Mouse (Mus musculus): Measurements from ENCODE around the gene Bcl2l15.
"Not testable (repeated sequence)": the region's sequence is repeated elsewhere in the genome, so short reads cannot be mapped to it uniquely, and the experiment has no call there.

Gene Bcl2l15

DNA sequence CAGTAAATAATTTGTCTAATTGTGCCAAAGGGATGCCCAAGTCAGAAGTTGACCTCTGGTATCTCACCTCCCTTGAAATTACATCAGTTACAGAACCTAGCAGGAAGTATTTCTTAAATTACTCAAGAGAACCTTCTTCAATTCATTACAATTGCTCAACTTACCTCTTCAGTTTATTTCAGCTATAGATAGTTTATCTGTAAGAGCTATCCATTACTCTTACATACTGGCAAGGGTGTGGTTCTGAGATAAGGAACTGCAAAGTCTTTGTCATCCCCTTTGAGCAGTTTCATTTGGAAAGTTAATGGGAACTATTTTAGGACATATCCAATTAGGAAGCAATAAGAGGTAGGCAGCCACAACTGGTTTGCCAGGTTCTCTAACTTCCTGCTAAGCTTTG lies at the start of gene Bcl2l15:
Bcl2l15 (plus strand) TSS at position 176 of the 400 bp plus-strand sequence.
- in situ Hi-C loops (cut with MboI; ENCODE audit: low sequenced_read_pairs), result no loop called here

DNA sequence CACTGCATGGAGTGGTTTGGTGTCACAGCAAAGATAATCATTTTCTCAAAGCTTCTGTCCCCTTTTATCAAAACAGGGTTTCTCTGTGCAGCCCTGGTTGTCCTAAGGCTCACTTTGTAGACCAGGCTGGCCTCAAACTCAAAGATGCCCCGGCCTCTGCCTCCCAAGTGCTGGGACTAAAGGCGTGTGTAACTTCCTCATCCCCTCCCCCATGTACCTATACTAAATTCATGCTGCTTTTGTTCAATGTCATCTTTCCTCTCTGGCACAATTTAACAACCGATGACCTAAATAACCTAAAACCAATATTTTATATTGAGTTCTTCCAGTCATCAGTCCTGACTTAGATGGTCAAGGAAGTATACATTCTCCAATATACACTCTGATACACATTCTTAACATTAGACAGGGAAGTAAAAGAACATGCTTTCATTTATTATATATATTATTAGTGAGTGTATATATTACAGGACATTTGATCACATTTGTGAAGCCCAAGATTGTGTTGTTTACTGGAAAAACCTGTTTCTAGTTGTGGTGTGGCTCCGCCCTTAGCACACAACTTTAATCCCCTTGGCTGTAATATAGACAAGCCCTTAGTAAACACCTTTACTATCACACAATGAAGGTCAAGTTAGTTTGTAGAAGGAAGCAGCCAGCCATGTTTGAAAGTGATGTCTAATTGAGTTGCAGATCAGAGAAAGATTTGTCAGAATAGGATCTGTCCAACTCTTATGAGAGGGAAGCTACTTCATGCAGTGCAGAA lies 49.4 kb upstream of the Bcl2l15 start:
- in situ Hi-C loops (cut with MboI; ENCODE audit: low sequenced_read_pairs), result no loop called here

DNA sequence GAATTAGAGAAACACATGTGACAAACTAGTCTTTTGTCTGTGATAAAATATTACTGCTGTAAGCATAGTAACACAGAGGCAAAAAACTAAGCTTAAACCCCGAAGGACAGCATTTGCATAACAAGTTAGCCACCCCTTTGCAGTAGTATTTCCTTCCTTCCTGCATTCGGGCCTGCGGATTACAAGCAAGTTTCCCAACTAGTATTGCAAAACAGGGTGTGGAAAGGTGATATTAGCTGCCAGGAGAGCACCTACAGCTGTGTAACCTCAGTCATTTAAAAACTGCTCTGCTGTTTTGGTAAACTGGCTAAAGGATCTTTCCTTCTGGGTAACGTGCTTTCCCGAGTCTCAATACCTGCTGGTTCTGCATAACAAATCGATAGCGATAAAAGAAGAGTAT lies 45.2 kb upstream of the Bcl2l15 start:
- in situ Hi-C loops (cut with MboI; ENCODE audit: low sequenced_read_pairs), result no loop called here

DNA sequence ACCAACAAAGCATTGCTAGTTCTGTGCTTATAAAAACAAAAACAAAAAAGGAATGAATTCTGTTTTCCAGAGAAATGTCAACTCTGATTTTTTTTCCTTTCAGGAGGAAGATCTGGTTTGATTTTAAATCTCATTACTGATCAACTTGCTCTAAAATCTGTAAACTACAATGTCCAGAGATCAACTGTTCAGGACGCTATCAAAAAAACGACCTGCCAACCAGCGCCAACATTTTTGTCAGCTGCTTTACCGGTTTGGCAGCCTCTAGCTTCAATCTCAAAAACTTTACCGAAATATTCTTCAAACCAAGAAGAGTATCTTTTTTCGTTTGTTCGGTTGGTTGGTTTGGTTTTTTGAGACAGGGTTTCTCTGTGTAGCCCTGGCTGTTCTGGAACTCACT lies 43.3 kb upstream of the Bcl2l15 start:
- in situ Hi-C loops (cut with MboI; ENCODE audit: low sequenced_read_pairs), result no loop called here

DNA sequence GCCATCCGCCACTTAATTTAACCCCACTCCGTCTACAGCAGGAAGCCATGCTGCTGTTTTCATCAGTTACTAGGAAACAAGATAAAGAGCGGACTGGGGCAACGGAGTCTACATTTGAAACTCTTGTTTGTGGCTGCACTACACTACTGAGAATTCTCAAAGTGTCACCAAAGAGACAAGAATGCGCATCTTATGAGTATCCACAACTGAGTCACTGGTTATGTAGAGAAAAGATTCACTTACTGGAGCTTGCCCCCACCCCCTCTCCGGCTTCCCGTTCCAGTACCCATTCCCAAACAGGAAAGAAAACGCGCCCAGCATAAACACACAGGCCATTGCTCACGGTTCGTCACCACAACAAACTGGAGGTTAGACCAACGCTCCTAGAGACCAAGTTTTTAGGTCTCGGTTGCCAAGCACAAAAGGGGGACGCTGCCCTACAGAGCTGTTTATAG lies 42.5 kb upstream of the Bcl2l15 start:
- in situ Hi-C loops (cut with MboI; ENCODE audit: low sequenced_read_pairs), result no loop called here

DNA sequence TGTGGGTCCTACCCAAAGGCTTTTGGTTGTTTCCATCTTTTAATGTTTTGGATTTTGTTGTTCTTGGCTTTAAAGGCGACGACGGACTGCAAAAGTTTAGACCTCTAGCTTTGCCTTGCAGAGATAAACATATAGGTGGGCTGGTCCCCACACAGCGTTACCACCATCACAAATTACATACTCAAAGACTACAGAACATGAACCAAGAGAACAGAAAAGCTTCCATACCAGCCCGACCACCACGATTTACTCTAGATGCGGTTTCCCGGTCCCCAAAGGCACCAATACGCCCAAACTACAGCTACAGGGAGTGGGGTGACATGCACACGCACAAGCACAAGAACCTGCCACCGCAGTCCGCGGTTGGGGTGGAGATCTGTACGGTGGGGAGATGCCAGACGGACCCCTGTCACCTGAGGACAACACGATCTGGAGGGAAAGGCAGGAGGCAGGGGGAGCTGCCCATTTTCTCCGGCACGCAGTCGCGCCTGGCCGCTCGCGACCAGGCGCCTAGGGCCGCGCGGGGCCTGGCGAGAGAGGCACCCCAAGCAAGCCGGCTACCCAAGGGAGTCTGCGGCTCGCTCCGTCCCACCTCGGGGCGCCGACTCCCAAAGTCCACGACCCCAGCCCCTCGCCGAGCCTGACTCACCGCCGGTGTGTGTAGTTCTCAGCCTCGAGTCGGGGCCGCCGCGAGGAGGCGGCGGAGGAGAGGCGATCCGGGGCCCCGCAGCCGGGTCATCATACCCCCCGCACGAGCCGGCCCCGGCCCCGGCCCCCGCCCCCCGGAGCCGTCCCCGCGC lies 41.9 kb upstream of the Bcl2l15 start:
- in situ Hi-C loops (cut with MboI; ENCODE audit: low sequenced_read_pairs), result no loop called here

DNA sequence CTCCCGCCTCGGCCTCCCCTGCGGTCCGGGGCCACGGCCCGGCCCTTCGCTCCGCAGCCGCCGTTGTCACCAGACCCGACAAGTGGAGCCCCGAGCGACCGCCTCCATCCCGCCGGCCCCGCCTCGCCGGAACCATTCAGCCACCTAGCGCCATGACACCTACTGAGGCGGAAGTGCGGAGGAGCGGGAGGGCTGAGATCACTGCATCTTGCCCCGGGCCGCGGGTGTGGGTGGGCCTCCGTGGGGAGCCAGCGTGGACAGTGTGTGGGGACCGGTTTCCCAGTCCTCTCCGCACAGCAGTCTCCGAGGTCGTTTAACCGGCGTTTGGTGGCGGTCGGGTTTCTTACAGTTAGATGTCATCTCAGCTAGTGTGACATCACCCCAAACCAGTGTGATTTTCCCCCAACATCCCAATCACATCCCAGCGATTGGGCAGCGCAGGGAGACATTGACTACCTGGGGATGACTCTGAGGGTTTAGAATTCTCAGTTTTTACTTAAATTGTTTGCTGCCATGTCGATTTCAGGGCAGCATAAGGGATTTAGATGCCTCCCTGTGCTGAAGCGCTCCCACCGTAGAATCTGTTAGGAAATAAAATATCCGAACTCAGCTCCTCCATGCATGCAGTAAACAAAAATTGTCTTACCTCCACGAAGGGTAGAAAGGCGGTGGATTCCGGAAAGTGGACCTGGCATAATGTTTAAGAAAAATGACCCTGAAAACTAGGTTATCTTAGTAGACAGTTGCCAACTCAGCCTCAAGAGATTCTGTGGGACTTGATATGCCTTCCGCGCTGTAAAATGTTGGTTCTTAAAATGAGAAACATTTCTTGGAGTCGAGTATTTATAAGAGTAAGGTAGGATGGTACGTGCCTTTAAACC lies 40.9 kb upstream of the Bcl2l15 start, which contains the start of gene Hipk1:
Hipk1 (minus strand) TSS at position 334 of the 881 bp plus-strand sequence.
- in situ Hi-C loops (cut with MboI; ENCODE audit: low sequenced_read_pairs), result no loop called here

DNA sequence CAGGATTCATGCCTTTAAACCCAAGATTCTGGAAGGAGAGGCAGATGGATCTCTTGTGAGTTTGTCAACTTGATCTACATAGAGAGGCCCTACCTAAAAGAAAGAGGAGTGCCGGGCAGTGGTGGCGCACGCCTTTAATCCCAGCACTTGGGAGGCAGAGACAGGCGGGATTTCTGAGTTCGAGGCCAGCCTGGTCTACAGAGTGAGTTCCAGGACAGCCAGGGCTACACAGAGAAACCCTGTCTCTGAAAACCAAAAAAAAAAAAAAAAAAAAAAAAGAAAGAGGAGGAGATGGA lies 40.3 kb upstream of the Bcl2l15 start:
- in situ Hi-C loops (cut with MboI; ENCODE audit: low sequenced_read_pairs), result not testable (repeated sequence)

DNA sequence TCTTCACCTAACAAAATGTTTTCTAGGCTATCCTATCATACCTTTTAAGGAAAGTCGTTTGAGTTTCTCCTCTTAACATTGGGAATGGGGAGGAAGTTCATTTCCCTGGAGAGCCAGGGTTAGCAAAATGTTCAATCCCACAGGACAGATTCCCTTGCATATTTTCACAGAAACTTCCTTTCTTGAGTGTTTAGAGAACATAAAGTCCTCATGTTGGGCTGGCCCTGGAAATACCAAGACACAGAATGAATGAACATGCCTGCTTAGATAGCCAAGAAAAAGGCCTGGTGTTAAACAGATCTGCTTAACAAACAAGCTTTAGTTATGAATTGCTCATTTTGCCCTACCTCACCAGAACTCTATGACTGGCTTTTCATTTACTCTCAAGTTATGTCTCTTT lies 39.8 kb upstream of the Bcl2l15 start:
- in situ Hi-C loops (cut with MboI; ENCODE audit: low sequenced_read_pairs), result no loop called here

DNA sequence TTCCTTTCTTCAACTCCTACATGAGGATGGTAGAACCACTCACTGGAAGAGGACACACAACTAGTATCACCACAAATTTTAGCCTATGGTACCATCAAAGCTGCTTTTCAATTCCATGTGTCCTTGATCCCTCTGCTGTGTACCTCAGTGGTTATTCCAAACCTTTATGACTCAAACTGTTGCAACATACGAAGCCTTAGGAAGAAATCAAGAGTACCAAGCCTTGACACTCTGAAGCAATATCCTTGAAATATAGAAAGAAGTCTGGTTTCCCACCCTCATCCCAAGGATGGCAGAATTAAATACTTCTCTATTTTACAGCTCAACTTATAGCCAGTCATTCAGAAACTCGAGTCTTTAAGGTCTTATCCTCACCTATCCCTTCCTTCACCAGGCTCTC lies 36.0 kb upstream of the Bcl2l15 start:
- in situ Hi-C loops (cut with MboI; ENCODE audit: low sequenced_read_pairs), result no loop called here

DNA sequence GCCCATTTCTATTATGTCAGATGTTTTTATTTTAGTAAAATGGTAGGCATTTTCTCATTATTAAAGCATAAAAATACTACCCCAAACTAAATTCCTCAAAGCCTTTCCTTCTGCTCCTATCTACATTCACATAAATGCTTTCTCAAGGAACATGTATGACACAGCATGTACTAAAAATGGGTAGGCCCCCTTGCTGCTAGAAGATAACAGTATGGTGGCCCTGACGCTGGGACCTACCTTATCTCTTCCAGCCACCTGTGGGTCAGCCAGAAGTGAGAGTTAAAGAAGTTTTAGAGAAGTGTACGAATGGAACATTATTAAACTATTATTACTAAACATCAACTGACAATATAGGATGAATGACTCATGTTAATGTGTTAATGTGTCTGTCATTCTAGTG lies 32.9 kb upstream of the Bcl2l15 start:
- in situ Hi-C loops (cut with MboI; ENCODE audit: low sequenced_read_pairs), result no loop called here

DNA sequence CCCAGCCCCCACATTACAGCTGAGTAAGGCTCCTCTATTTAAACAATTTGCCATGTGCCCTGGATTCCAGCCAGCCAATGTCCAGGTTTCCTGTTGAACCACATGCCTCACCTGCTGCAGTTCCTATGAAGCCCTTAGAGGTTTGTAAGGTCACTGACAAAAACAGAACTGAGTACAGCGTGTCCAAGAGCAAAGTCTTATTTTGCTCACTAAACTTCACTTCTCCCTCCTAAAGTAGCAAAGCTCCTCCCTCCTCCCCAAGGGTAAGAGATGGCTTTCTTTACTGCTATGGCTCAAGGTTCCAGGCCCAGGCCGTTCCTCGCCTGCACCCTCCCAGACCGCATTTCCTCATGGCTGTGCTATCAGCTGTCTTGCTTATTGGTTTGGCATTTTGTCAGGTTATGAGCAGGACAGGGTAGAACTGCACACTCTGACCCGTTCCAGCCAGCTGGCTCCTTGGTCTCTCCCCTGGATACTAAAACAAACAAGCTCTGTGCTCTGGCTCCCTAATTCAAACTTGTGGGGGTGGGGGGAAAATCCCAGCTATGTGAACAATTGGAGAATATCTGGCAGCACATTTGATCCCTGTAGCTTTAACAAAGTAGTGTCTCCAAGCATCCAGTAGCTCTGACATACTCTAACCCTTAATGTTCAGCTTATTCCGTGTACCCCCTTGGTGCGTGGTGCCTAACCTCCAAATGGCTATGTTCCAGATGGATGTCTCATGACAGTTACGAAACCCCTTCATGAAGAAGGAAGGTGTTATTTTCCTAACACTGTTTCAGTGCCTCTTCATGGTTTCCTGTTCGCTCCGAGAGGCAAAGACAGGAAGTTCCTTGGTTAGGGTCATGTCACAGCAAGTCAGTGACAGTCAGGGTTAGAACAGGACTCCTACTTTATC lies 30.5 kb upstream of the Bcl2l15 start:
- in situ Hi-C loops (cut with MboI; ENCODE audit: low sequenced_read_pairs), result no loop called here

DNA sequence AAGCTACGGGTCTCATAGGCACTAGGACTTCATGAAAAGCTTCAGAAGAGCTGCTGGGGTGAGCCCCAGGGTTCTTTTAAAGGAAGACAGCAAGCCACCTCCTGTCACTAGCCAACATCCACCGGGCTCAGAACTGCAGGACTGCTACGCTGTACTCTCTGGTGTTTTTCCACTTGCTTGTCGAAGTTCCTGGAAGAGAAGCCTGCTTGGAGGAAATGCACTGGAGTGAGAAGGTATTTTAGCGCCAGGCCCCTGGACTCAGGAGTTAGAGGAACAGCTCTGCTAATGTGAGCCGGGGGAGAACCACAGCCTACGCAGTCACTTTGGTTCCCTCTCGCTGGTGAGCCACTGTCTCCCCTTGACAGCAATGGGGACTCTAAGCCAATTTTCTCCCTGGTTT lies 29.5 kb upstream of the Bcl2l15 start:
- in situ Hi-C loops (cut with MboI; ENCODE audit: low sequenced_read_pairs), result no loop called here

DNA sequence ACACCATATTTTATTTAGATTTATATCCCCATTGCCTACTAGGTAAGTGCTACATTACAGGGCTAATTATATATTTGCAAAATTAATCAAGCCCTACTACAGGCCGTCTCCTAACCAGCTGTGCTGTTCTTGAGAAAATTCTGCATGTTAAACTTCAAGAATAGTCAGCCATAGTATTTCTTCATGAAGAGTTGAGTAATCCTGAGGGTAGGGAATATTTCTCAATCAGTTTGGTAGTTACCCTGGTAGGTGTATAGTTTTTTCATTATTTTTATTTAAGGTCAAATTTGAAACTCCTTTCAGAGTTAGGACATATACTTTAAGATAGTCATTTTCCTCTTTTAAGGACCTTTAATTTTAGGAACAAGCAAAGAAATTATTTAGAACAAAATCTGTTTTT lies 26.7 kb upstream of the Bcl2l15 start:
- in situ Hi-C loops (cut with MboI; ENCODE audit: low sequenced_read_pairs), result no loop called here

DNA sequence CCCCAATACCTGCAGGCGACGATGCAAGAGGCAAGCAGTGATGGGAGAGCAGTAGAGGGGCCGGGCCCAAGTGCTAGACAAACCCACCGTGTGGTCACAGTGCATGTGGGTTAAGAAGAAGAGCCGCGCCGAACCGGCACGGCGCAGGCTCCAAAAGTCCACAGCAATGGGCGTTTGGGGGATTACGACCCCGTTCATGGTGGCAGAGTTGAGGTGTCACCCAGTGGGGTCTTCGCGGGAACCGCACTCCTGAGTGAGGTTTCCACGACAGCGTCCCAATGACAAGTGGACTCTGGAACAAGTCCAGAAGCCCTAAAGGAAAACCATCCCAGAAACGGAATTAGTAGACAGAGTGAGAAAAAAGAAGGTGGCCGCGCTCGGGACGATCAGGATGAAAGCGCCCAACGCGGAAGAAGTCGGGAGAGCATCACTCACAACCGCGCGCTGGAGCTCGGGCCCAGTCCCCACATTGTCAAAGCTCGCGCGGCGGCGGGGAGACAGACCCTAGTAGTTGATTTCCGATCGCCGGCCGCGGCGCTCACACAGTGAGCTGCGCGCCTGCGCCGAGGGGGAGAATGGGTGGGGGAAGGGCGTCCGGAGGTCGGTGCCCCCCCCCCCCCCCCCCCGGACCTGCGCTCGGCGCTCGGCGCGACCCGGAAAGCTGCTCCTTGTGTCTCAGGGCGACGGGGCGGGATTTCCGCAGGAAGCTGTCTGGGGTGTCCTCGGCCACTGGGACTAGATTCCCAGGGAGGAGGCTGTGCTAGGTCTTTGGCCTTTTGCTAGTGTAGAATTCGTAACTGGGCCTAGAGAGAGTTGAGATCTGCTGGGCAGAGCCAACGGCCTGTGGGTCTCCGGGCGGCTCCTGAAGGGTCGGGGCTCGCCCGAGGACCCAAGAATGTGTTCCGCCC lies 23.3 kb upstream of the Bcl2l15 start, which contains the start of the genes Dclre1b, Ap4b1 and Gm43064:
Dclre1b (minus strand) TSS at position 554 of the 908 bp plus-strand sequence.
Ap4b1 (plus strand) TSS at position 630 of the 908 bp plus-strand sequence.
Gm43064 (plus strand) TSS at position 683 of the 908 bp plus-strand sequence.
- in situ Hi-C loops (cut with MboI; ENCODE audit: low sequenced_read_pairs), result no loop called here

DNA sequence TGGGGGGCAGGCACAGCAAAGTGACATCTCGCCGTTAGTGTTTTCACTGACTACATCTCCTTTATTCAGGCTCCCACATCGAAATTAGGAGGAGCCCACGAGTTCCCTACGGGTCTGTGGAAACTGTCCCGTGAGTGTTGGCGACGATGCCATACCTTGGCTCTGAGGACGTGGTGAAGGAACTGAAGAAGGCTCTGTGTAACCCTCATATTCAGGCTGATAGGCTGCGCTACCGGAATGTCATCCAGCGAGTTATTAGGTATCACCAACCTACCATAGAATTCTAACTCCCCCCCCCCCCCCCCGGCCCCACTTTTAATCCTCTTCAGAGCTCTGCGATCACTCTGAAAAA lies 22.6 kb upstream of the Bcl2l15 start:
- in situ Hi-C loops (cut with MboI; ENCODE audit: low sequenced_read_pairs), result no loop called here

DNA sequence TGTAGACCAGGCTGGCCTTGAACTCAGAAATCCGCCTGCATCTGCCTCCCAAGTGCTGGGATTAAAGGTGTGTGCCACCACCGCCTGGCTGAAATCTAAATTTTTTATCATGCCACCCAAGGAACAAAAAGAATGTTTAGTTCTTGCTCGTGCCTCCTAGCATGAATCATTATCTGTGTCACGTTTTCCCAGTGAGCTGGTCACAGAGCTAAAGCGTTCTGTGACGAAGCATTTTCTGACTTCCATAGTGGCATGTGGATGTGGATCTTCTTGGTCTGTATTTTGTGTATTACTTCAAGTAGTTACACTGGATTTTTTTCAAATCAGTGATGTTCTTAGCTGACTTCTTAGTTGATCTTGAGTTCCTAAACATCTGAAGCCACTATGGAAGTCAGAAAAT lies 21.4 kb upstream of the Bcl2l15 start:
- in situ Hi-C loops (cut with MboI; ENCODE audit: low sequenced_read_pairs), result no loop called here

DNA sequence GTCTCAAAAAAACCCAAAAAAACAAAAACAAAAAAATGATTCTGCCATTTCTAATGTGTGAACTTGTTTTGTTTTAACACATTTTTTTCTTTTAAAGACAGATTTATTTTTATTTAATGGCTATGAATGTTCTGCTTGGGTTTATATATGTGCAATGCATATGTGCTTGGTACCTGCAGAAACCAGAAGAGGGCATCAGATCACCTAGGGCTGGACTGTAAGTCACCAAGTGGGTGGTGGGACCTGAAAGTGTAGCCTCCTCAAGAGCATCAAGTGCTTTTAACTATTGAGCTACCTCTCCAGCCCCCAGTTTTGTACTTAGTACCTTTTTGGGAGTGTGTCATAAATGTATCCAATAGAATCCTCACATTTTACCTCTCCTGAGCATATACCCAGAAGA lies 4.9 kb upstream of the Bcl2l15 start:
- in situ Hi-C loops (cut with MboI; ENCODE audit: low sequenced_read_pairs), result no loop called here

DNA sequence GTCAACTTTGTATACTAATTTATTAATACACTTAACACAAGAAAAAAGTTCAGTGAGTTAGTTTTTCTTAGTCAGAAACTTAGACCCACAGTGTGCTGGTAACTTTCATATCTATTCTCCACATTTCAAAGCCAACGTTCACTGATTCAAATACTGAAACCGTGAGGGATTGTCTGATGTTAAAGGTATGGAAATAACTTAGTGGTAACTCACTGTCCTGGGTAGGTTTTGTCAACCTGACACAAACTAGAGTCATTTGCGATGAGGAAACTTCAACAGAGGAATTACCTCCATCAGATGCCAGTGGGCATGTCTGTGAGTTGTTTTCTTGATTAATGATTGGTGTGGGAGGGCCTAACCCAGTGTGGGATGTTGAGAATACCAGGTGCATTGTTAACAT lies 3.4 kb upstream of the Bcl2l15 start:
- in situ Hi-C loops (cut with MboI; ENCODE audit: low sequenced_read_pairs), result no loop called here

Data from CH12F3 (cell line).